Mouse (Mus musculus) thymus, adult 2 months (tissue): Measurements from ENCODE around the gene Mapk9.

ENCODE experiments used
- CTCF ChIP-seq: fragments of 200-500 bp; IDR thresholded peaks from 2 replicates; pipeline ENCODE4 v1.5.1; 2012; ENCODE audit warnings: mild to moderate bottlenecking, control low read depth, low read length, moderate library complexity, borderline replicate concordance; ENCODE audit not compliant: control insufficient read depth, poor library complexity, insufficient read depth; ENCODE audit errors: extremely low read depth
- POLR2A ChIP-seq: fragments of 200-500 bp; IDR thresholded peaks from 2 replicates; pipeline ENCODE4 v1.6.1; 2012; ENCODE audit warnings: mild to moderate bottlenecking, low read length, control low read depth, moderate library complexity; ENCODE audit not compliant: control insufficient read depth, poor library complexity, insufficient read depth; ENCODE audit errors: extremely low read depth

DNA sequence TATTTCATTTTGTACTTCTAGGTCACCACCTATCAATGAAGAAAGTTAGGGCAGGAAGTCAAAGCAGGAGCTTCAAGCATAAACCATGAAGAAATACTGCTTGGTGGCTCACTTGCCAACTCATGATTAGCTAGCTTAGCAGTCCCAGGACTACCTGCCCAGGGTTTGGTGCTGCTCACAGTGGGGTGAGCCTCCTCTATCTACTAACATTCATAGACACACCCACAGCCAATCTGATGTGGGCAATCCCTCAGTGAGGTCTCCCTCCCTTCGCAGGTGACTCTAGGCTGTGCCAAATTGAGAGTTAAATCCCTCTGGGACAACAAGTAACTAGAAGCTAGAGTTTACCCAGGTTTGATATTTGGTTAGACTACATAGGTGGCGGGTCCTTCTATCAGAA is 24.2 kb upstream of the Mapk9 start:
- TF ChIP-seq POLR2A (no peak), CTCF (no peak)
